8 mouse cellular contexts compared by ENCODE assay signal in genomic region chr6:47757849-47758248, GRCm38 (mm10). TPM values are rescaled to one million over a fixed set of nuclear protein-coding genes. Genes with fewer than 3 reads are reported as not detected.
DNase-seq lines count a peak whose midpoint lies in the region; ATAC-seq and TF ChIP-seq lines count a peak whose summit lies in the region.
"Not testable (repeated sequence)": the region's sequence is repeated elsewhere in the genome, so short reads cannot be mapped to it uniquely, and the experiment has no call there.

No protein-coding gene starts in this region.

- 4% methylated on average over 20 of the region's 38 CpGs for WGBS in forebrain, embryonic 12.5 days
- 3% methylated on average over 20 of the region's 38 CpGs for WGBS in heart, embryonic 10.5 days
- under 1% methylated on average over 21 of the region's 38 CpGs for WGBS in lung, adult 2 months
- WGBS in neural tube, embryonic 15.5 days, result 8% methylated on average over 20 of the region's 38 CpGs
- WGBS in stomach, embryonic 16.5 days, result under 1% methylated on average over 16 of the region's 38 CpGs

- not testable (repeated sequence) for TF ChIP-seq POLR2A in lung, adult 2 months (IDR thresholded peaks at IDR 0.05; ENCODE audit: borderline replicate concordance, extremely low read depth, low read depth, low read length)

- H3K4me2 ChIP-seq in forebrain, embryonic 12.5 days, result peak overlapping the region; percentile 48
- H3K4me2 ChIP-seq in neural tube, embryonic 15.5 days, result peak overlapping the region; percentile 41
- 0 out of 2 replicates have a peak overlapping the region, but pooled peaks have one; percentile 36 for H3K4me2 ChIP-seq in stomach, embryonic 16.5 days (ENCODE audit: low read depth, low read length)

- TF ChIP-seq CTCF in lung, adult 2 months (IDR thresholded peaks at IDR 0.05; ENCODE audit: insufficient read depth, low read length), result not testable (repeated sequence)

- H3K4me1 ChIP-seq in forebrain, embryonic 12.5 days; heart, embryonic 10.5 days; lung, adult 2 months (ENCODE audit: control insufficient read depth, insufficient read depth, low read length); neural tube, embryonic 15.5 days; stomach, embryonic 16.5 days (ENCODE audit: control insufficient read depth, insufficient read depth, low read length): not testable (repeated sequence)

- H3K4me3 ChIP-seq in forebrain, embryonic 12.5 days (replicated peaks), result peak overlapping the region; percentile 32
- peak overlapping the region; percentile 33; the same call in 1 of the 2 replicates for H3K4me3 ChIP-seq in heart, embryonic 10.5 days
- not testable (repeated sequence) for H3K4me3 ChIP-seq in lung, adult 2 months (replicated peaks; ENCODE audit: extremely low read depth, low read depth, low read length); stomach, embryonic 16.5 days (replicated peaks; ENCODE audit: low read length)
- H3K4me3 ChIP-seq in neural tube, embryonic 15.5 days (replicated peaks), result peak overlapping the region; percentile 26; the same call in 1 of the 2 replicates

- not testable (repeated sequence) for H3K9ac ChIP-seq in forebrain, embryonic 12.5 days; neural tube, embryonic 15.5 days (replicated peaks); stomach, embryonic 16.5 days (ENCODE audit: low read length)

- ATAC-seq in forebrain, embryonic 12.5 days (ENCODE audit: low FRiP score); neural tube, embryonic 15.5 days (ENCODE audit: low FRiP score); stomach, embryonic 16.5 days (ENCODE audit: insufficient read depth, low FRiP score): not testable (repeated sequence)

- H3K27ac ChIP-seq in forebrain, embryonic 12.5 days; heart, embryonic 10.5 days; neural tube, embryonic 15.5 days (replicated peaks); stomach, embryonic 16.5 days (ENCODE audit: low read length): not testable (repeated sequence)

- DNase-seq in adrenal gland, adult 18-20 months (ENCODE audit: low spot score in 2 of 2), result peak; percentile 68 to 70
- DNase-seq in heart, embryonic 10.5 days (ENCODE audit: low spot score), result not testable (repeated sequence)
- DNase-seq in kidney, adult 11 months, result peak; percentile 91
- peak; percentile 67 to 77 for DNase-seq in left cerebral cortex, adult 18-20 months (ENCODE audit: low spot score in 2 of 2)
- peak; percentile 49 for DNase-seq in lung, adult 2 months

- not testable (repeated sequence) for H3K36me3 ChIP-seq in forebrain, embryonic 12.5 days (replicated peaks); heart, embryonic 10.5 days; neural tube, embryonic 15.5 days; stomach, embryonic 16.5 days (ENCODE audit: control insufficient read depth, insufficient read depth, low read length)

- not testable (repeated sequence) for H3K9me3 ChIP-seq in forebrain, embryonic 12.5 days; heart, embryonic 10.5 days; neural tube, embryonic 15.5 days (replicated peaks); stomach, embryonic 16.5 days (replicated peaks; ENCODE audit: control insufficient read depth, low read length)

- H3K27me3 ChIP-seq in forebrain, embryonic 12.5 days; heart, embryonic 10.5 days (ENCODE audit: insufficient read depth, poor library complexity, severe bottlenecking); neural tube, embryonic 15.5 days (replicated peaks); stomach, embryonic 16.5 days (ENCODE audit: control insufficient read depth, insufficient read depth, low read length): not testable (repeated sequence)

RNA-seq across cellular contexts. Expression of gene Pdia4, which starts 55.4 kb away (rescaled TPM):
- 10 to 100 TPM; 83.4 to 86.3 TPM for total RNA-seq in adrenal gland, adult 18-20 months (2021)
- 156 and 191 TPM in 2 replicates for polyA plus RNA-seq in forebrain, embryonic 12.5 days (2016; fragmentation: Nextera tagmentation; extraction: Ambion mirVana)
- polyA plus RNA-seq in heart, embryonic 10.5 days (2016; fragmentation: Nextera tagmentation; extraction: Ambion mirVana), result 232 and 268 TPM in 2 replicates
- 10 to 100 TPM; 55.9 to 63.5 TPM for total RNA-seq in left cerebral cortex, adult 18-20 months (2021)
- polyA plus RNA-seq in lung, adult 2 months (2012; rRNA removed), result 24.6 and 40.1 TPM in 2 replicates
- 147 and 177 TPM in 2 replicates for polyA plus RNA-seq in neural tube, embryonic 15.5 days (2015; fragmentation: Nextera tagmentation; extraction: Ambion mirVana)
- polyA plus RNA-seq in stomach, embryonic 16.5 days (2015; fragmentation: Nextera tagmentation; extraction: Ambion mirVana), result 283 and 314 TPM in 2 replicates
